In genomic region chr6:89883812-89884211, GRCm38 (mm10) we compare ENCODE assay signal across 25 mouse cellular contexts. TPM values are rescaled to one million over a fixed set of nuclear protein-coding genes. Genes with fewer than 3 reads are reported as not detected.
"Had no signal": no experiment of that assay in that cellular context is flagged by ENCODE, and none has a peak within 500 bp of the region (broad histone marks: within the 10 kb centered on the region; RNA-seq: fewer than 3 reads in every experiment).

No protein-coding gene starts in this region.

- H3K9ac ChIP-seq: liver, embryonic 14.5 days; lung, embryonic 14.5 days; midbrain, embryonic 12.5 days; neural tube, embryonic 13.5 days; neural tube, embryonic 15.5 days; stomach, embryonic 15.5 days had no signal

- H3K36me3 ChIP-seq: midbrain, embryonic 10.5 days; midbrain, embryonic 12.5 days; neural tube, embryonic 13.5 days; neural tube, embryonic 15.5 days; stomach, embryonic 15.5 days had no signal

- H3K9me3 ChIP-seq: neural tube, embryonic 15.5 days; stomach, embryonic 15.5 days had no signal

- DNase-seq: lung, adult 18-20 months; lung, embryonic 14.5 days; lung, postnatal 10 days; lung, postnatal 4 days; retina, postnatal 1 day; right cerebral cortex, adult 18-20 months; right cerebral cortex, postnatal 25 days; thymus, adult 18-20 months; thymus, postnatal 14 days; thymus, postnatal 36 days had no signal

- H3K4me1 ChIP-seq: midbrain, embryonic 10.5 days; midbrain, embryonic 12.5 days; neural tube, embryonic 13.5 days; neural tube, embryonic 15.5 days; stomach, embryonic 15.5 days had no signal

- H3K27me3 ChIP-seq: midbrain, embryonic 12.5 days; neural tube, embryonic 13.5 days; neural tube, embryonic 15.5 days; stomach, embryonic 15.5 days had no signal

- H3K27ac ChIP-seq: liver, embryonic 14.5 days; midbrain, embryonic 10.5 days; midbrain, embryonic 12.5 days; neural tube, embryonic 13.5 days; neural tube, embryonic 15.5 days; stomach, embryonic 15.5 days; stomach, postnatal 0 days had no signal

- H3K4me3 ChIP-seq: midbrain, embryonic 10.5 days; midbrain, embryonic 12.5 days; myocyte; neural tube, embryonic 13.5 days; neural tube, embryonic 15.5 days; stomach, embryonic 15.5 days had no signal

- H3K4me2 ChIP-seq: lung, embryonic 14.5 days; midbrain, embryonic 12.5 days; neural tube, embryonic 13.5 days; neural tube, embryonic 15.5 days; stomach, embryonic 15.5 days had no signal

RNA-seq across cellular contexts. Expression of gene Vmn1r44, which starts 0.4 kb away (rescaled TPM):
- total RNA-seq: megakaryocyte, adult 5-6 weeks; megakaryocyte-erythroid progenitor cell, adult 5-6 weeks had no signal
- polyA plus RNA-seq: liver, embryonic 14.5 days; liver, embryonic 16.5 days; lung, embryonic 14.5 days; lung, embryonic 16.5 days; midbrain, embryonic 10.5 days; midbrain, embryonic 12.5 days; myocyte; neural tube, embryonic 11.5 days; neural tube, embryonic 13.5 days; neural tube, embryonic 15.5 days; spleen, adult 2 months; stomach, embryonic 15.5 days; stomach, postnatal 0 days; thymus, postnatal 0 days had no signal

RNA-seq across cellular contexts. Expression of gene Vmn1r42, which starts 7.6 kb away (rescaled TPM):
- total RNA-seq: megakaryocyte, adult 5-6 weeks; megakaryocyte-erythroid progenitor cell, adult 5-6 weeks had no signal
- polyA plus RNA-seq: liver, embryonic 14.5 days; liver, embryonic 16.5 days; lung, embryonic 14.5 days; lung, embryonic 16.5 days; midbrain, embryonic 10.5 days; midbrain, embryonic 12.5 days; neural tube, embryonic 11.5 days; neural tube, embryonic 13.5 days; neural tube, embryonic 15.5 days; spleen, adult 2 months; stomach, embryonic 15.5 days; stomach, postnatal 0 days; thymus, postnatal 0 days had no signal

RNA-seq across cellular contexts. Expression of gene Vmn1r43, which starts 7.6 kb away (rescaled TPM):
- total RNA-seq: megakaryocyte, adult 5-6 weeks; megakaryocyte-erythroid progenitor cell, adult 5-6 weeks had no signal
- polyA plus RNA-seq: liver, embryonic 14.5 days; liver, embryonic 16.5 days; lung, embryonic 14.5 days; lung, embryonic 16.5 days; midbrain, embryonic 10.5 days; midbrain, embryonic 12.5 days; neural tube, embryonic 11.5 days; neural tube, embryonic 13.5 days; neural tube, embryonic 15.5 days; spleen, adult 2 months; thymus, postnatal 0 days had no signal

RNA-seq across cellular contexts. Expression of gene Vmn1r45, which starts 56.6 kb away (rescaled TPM):
- total RNA-seq: megakaryocyte, adult 5-6 weeks; megakaryocyte-erythroid progenitor cell, adult 5-6 weeks had no signal
- polyA plus RNA-seq: liver, embryonic 14.5 days; liver, embryonic 16.5 days; lung, embryonic 14.5 days; lung, embryonic 16.5 days; midbrain, embryonic 10.5 days; midbrain, embryonic 12.5 days; myocyte; neural tube, embryonic 11.5 days; neural tube, embryonic 13.5 days; neural tube, embryonic 15.5 days; spleen, adult 2 months; stomach, embryonic 15.5 days; stomach, postnatal 0 days; thymus, postnatal 0 days had no signal
